Mouse (Mus musculus) gastrocnemius, adult 8-10 months (tissue): ENCODE measurements around the gene Atp6v0c. TPM values are rescaled to one million over a fixed set of nuclear protein-coding genes. Genes with fewer than 3 reads are reported as not detected.

Source experiments
- DNase-seq, 2 experiments: peaks; one replicate each; pipeline ENCODE4 v3.0.0; 2022; ENCODE audit warnings: low spot score in 2 of 2
- total RNA-seq, 4 experiments: library from RNA; stranded (reverse); gene quantifications; 2 replicates each; pipeline ENCODE4 v1.2.4; 2022

Atp6v0c gene
- total RNA-seq, 4 experiments from 2014 or later: 152 to 173 (median 158) TPM

DNA sequence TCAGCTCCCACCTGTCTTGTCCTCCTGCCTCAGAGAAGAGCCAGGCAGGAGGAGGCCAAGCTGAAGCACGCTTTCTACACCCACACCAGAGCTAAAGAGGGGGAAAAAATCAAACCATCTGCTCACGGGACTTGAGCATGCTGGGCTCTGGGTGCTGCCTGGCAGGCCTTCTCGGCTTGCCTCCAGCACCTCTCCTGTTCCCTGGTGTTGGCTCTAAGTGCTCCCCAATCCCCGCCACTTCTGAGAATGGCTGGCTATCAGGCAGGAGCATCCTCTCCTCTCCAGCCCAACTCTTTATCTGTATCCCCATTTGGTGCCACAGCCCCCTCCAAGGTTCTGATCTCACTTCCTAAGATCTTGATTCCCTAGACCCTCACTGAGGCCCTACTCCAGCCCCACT, 29.8 kb upstream of the Atp6v0c start:
- DNase-seq: no peak

DNA sequence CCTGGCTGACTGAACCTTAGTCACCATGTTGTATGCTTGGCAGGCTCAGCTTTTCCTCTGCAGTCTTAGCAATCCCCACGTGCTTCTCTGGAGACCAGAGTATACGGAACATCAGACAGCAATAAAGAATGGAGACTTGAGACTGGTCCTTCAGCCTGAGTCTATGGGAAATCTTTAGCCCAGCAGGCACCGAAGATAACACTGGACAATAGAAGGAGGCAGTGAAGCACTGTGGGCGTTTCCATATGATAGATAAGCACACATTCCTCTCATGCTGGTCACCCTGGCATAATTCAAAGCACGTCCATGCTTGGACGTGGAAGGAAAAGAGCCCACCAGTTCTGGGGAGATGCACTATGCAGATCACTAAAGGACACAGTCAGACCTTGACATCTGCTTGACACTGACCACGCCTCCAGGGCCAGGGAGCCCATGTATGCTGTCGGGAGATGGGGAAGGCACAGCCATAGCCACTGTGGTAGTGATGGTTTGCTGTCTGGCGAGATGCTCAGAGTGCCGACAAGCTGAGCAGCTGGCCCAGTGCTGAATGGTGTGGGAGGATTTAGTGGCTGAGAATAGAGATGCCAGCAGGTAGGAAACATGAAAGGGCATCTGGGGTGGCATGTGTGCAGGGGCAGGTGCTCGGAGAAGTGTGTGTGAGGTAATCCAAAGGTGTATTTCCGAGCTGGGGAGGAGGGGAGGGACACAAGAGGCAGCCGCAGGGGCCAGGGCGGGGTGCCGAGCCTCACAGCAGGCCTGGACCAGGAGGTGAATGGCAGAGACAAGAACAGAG, 27.7 kb upstream of the Atp6v0c start:
- DNase-seq: no peak

DNA sequence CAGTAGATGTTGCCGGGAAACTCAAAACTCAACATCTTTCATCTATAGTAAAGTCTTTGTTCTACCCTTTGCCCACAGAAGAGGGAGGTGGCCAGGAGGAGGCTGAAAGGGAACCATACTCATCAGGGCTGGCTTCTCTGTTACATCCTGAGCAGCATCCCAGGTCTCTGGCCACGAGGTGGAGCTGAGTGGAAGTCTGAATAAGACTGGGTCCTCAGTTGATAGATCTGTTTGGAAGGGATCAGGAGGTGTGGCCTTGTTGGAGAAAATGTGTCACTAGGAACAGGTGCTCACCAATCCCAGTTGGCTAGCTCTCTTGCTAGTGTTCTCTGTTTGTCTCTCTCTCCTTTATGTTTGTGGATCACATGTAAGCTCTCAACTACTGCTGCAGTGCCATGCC, 25.8 kb upstream of the Atp6v0c start:
- DNase-seq: no peak

DNA sequence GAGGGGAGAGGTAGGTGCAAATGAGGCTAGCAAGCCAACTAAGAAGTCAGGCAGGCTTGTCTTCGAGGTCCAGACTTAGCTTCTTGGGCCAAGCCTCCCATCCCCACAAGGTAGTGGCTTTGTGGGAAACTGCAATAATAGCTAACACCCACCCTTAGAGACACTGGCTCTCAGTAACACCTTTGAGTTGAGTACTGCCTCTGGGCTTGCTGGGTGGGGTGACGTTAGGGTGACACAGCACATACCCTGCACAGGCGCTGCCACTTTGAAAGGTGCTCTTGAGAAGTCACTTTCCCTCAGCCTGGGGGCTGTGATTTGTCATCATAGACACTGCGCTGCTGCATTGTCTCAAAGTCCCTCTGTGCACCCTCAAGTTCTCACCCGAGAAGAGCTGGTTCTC, 24.3 kb upstream of the Atp6v0c start:
- no peak for DNase-seq

DNA sequence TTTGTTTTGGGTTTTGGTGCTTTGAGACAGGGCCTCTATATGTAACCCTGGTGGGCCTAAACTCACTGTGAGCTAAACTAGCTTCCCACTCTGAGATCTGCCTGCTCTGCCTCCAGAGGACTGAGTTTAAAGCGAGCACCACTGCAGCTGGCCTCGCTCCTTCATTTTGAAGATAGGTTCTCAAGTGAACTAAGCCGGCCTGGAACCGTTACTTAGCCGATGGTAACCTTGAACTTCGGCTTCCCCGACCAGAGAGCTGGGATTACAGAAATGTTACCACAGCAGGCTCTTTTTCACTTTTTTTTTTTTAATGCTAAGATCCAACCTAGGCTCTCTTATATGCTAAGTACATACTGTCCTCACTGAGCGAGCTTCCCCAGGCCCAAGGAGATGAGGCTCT, 23.8 kb upstream of the Atp6v0c start:
- DNase-seq: no peak

DNA sequence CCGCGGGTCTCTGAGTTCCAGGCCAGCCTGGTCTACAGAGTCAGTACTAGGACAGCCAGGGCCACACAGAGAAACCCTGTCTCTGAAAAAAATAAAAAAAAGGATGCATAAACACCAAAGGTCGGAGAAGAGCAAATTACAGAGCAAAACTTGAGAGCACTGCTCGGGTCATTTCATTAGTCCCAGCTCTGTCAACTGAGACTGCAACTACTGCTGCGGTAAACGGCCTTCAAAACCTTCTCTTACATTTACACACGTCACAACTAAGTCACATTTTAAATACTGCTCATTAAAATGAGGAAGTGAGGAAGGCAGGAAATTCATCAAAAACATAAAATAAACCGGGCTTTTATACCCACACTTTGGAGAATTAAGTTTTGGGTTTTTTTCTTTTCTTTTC, 23.3 kb upstream of the Atp6v0c start:
- no peak for DNase-seq

DNA sequence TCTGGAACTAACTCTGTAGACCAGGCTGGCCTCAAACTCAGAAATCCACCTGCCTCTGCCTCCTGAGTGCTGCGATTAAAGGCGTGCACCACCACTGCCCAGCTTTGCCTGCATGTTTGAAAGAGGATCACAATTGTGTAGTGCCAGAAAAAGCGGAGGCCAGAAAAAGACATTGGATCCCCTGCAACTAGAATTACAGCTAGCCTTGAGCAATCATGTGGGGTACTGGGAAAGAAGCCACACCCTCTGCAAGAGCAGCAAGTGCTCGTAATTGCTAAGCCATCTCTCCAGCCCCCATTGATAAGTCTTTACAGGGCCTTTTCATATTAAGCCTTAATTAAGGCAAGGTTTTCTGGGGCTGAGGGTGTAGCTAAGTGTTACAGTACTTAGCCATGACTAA, 22.0 kb upstream of the Atp6v0c start:
- peak in 1 of 2 experiments; percentile 38 for DNase-seq

DNA sequence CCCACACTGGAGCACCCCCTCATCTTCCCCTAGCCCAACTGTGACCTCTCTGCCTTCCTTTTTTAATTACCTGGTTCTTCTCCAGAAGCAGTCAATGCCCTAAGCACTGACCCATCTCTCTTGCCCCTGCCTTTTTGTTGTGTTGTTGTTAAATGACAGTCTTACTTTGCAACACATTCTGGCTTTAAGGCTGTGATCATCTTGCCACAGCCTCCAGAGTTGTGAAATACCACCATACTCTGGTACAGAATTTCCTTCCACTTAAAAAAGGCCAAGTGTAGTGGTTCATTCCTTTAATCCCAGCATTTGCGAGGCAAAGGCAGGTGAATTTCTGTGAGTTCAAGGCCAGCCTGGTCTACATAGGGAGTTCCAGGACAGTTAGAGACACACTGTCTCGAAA, 21.4 kb upstream of the Atp6v0c start:
- no peak for DNase-seq

DNA sequence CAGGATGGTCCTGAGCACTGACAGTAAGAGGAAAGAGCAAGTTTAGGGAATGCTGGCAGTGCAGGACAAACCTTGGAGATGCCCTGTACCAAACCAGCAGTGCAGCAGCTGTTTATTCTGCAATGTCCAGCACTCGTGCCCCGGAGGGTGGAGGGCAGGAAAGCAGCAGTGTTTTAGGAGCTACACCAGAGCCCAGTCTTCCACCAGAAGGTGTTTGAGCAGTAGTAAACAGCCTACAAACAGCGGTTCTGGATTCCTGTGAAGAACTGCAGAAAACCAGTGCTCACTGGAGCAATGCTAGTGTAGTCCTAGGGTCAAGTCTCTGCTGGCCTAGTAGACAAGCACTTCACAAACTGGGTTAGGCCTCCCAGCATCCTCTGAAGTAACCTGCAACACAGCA, 4.8 kb upstream of the Atp6v0c start:
- no peak for DNase-seq

DNA sequence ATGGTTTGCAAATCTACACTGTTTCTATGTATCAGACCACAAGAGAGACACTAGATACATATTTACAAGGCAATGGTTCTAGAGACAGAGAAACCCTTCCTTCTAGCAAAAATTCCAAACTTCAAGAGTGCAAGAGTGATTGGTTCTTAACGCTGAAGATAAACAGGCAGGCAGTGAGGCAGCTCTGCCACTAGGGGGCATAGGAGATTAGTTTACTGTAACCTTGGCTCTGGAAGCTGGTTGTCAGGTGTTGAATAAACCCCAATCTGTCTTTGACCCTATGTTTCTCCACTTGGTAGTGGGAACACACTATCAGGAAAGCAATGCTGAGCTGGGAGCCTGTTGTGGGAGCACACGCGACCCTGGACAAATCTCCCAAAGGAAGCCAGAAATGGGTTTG, 3.9 kb upstream of the Atp6v0c start:
- peak in 1 of 2 experiments; percentile 46 for DNase-seq

DNA sequence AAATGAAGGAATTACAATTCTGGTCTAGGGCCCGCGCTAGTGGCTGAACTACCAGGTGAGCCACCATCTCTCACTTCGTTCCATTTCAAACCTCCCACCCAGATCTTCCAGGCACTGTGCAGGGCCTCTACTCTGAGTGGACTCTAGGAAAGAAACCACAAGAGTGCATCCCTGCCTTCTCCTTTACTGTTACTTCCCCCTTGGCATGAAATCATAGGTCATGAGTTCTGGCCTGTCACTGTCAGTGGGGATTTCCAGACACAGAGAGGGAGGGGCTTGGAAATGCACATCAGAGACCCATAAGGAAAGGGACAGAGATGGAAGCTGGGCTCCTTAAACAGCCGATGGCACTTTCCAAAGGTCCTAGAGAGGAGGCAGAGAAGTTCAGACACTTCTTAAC, 2.2 kb upstream of the Atp6v0c start:
- DNase-seq: no peak

DNA sequence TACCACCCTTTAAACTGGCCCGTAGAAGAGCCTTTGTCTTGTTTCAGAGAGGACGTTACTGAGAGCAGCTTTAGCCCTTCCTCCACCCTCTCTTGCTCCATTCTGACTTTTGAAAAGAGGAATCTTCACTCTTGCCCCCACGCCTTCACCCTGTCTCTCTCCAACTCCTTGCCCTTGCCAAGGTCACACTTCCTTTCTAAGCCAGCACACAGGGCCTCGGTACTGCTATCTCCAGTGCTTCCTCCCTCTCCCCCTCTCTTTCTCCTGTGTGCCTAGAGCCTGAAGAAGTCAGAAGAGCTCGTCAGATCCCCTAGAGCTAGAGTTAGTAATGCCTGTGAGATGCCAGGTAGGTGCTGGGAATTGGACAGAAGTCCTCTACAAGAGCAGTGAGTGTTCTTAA, 1.2 kb upstream of the Atp6v0c start:
- DNase-seq: no peak

DNA sequence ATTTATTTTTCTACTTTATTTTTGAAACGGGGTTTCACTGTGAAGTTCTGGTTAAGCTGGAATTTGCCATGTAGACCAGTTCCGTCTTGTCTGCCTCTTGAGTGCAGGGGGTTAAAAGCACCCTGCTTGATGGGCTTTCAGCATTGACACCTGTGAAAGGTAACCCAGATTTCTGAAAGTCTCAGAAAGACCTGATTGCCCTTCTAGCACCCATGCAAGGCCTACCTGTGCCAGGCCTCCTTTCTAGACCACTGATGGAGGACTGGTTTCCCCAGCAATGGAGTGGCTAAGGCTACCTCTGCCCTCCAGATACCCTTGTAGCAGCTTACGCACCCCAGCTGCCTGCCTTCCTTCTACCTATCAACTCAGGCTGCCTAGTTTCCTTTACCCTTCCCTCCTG, 623 bp upstream of the Atp6v0c start:
- DNase-seq: no peak

DNA sequence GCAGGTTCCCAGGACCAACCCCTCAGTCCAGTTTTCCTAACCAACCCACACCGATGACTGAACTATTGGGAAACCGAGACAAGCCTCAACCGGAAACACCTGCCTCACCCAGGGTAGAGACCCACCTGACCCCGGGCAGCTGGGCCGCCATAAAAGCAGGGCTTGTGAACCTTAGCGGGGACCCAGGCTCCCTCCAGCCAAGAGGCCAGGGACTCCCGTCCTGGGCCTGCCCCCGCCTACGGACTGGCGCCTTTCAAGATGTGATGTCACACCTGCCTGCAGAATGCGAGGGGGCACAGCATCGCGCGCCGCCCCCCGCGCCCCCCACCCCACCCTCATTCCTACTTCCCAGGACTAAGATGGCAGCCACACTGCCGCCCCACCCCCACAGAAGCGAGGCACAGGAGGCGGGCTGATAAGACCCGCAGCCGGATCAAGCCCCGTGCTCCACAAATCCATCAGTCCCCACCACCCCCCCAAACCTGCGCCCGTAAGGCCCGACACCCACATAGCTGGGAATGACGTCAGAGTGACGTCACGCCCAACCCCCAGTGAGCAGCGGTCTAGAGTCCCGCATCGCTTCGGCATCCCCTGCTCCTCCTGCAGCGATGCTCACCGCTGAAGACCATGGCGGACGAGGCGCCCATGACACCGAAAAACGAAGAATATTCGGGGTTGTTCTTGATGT, 768 bp downstream of the Atp6v0c start:
- peak; percentile 34 to 35 for DNase-seq

DNA sequence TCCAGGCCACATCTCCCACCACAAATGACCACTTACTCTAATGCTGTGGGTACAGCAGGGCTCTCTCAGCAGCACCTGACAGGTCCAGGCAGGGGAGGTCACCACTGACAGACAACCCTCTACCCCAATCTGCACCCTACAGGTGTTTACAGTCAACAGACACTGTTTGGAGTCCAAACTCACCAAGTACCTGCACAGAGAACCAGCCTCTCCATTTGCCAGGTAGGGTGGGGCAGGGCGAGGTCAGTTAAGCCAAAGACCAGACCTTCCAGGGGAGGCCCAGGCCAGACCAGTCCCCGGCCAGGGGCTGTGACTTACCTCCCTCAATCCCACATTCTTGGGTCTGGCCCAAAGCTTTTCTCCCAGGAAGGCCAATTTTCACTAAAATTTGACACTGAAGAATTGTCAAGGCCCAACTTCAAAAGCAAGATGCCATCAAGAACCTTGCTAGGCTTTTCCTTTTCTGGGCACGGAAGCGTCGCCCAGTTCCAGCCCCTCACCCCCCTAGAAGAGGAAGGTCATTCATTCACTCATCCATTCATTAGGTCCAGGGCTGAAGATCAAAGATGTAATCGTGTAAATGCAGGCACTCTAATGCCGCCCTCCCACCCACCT, 1.5 kb downstream of the Atp6v0c start:
- DNase-seq: no peak

DNA sequence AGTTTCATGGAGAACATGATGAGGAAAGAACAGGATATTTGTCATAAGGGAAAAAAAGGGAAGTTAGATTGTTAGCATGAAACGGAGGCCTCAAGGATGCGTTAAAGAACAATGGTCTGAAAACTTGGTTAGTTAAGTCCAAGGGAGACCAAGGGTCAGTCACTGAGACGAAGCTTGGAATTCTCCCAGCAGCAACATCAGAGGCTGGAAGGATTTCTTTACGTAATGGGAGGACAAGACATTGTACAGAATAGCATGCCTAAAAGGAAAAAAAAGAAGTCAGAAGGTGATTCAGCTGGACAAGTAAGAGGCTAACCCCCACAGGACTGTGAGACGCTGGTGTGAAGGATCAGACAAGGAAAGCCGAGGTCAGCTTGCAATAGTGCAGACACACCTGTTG, 2.4 kb downstream of the Atp6v0c start:
- no peak for DNase-seq

DNA sequence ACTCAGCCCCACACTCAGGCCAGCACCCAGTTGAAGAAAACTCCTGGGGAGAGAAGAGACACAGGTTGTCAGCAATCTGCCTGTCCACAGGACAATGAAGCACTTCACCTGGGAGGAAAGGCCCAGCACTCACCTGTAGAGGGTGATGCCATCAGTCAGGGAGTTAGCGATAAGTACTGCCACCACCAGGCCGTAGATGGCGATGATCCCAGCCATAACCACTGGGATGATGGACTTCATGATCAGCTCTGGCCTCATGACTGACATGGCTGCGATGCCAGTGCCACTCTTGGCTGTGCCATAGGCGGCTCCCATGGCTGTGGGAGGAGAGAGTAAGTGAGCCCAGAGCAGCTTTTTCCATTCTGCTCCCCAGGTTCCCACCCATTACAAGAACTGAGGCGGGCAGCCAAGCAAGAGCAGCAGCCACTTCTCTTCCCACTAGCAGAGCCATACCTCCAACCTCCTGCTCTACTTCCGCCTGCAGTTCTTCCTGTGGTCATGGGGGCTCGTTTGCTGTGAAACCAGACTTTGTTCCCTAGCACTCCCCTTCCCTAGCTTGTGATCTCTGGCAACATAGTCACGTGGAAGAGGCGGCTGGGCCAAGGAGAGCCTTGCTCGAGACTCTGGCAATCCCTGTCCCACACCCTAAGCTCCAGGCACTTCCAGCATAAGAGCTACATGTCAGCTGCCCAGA, 4.8 kb downstream of the Atp6v0c start:
- no peak for DNase-seq

DNA sequence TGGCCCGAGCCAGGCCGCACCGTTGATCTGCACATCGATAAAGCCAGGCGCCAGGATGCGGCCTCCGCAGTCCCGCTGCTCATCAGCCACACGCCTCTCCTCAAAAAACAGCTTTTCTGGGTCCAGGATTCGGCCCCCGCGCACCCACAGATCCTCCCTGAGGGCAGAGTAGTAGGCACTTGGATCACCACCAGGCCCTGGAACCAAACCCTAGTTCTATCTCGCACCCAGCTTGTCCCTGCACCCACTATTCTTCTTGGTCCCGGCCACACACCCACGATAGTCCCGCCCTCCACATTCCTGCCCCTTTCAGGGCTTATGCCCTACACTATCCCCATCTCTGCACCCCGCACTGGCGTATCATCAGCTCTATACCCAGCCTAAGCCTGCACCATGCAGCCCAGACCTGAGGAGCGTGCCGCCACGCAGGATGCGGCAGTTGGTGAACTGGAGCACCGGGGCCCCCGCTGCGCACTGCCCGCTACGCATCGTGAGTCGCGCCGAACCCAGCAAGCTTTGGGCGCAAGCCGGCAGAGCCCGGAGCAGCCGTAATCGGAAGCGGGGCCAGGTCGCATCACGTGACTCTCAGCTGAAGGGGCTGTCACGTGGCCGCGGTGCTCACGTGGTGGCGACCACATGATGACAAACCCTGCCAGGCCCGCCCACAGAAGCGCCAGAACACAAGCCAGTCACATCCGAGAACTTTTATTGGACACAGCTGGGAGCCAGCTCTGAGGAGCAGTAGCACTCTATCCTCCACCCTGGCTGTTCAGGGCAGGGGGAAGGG, 6.1 kb downstream of the Atp6v0c start, which contains the start of gene Amdhd2:
Gene Amdhd2, minus strand, starts transcription at position 591 of the 787 bp plus-strand sequence.
- DNase-seq: peak; percentile 95 to 97

DNA sequence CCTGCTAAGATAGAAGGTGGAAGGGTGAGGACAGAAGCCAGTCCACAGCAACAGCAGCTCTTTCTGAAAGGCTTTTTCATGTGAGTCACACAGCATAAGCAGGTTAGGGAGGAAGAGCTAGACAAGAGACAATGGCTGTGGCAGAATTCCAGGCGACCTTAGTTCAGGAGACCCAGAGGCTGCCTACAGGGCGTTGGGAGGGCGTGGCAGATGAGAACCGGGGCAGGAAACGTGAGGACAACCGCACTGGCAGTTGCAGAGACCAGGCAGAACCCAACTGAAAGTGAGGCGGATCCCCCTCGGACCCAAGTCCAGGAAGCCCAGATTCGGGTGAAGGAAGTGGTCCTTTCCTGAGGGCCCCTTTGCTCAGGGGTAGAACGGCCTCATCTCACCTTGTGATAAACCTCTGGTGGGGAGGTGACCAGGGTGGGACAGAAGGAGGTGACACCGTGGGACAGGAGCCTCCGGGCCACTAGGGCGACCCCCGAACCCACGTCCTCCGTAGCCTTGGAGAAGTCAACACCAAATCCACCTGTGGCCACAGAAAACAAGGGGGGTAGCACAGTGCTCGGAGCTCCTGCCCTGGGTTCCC, 6.8 kb downstream of the Atp6v0c start:
- DNase-seq: no peak

DNA sequence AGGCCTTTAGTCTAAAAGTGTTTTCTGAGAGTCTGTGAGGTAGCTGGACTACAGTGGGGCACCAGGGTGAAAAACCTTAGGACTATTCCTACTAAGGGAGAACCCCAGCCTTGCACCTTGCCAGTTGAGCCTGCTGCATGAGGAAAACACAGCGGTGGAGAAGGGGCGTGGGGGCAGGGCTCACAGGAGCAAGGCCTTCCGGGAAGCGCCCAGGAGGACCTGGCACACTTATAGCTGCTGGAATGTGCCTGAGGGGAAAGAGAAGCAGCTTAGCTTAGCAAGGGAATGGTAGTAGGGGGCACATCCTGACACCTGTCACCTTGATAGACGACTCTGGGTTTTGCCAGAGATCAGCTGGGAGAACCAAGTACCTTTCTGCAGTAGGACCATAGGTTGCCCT, 8.0 kb downstream of the Atp6v0c start:
- DNase-seq: no peak

DNA sequence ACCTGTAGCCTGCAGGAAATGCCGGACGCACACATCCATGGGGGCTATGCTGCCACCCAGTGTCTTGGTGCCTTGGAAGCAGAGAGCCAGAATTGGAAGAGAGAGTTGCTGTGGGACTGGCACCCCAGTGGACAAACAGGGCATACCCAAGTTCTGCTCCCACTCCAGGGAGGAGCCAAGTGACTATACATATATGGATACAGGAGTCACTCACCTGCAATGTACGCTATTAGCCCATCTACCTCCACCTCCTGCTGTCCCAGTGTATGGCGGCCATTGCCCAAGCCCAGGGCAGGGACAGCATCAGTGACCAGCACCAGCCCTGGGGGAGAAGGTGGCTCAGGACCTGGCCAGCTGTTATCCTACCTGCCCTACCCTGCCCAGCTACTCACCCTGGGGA, 12.0 kb downstream of the Atp6v0c start:
- no peak for DNase-seq
